Mouse (Mus musculus) olfactory bulb, adult 2 months (tissue): ENCODE measurements around the gene 4930402H24Rik. TPM values are rescaled to one million over a fixed set of nuclear protein-coding genes. Genes with fewer than 3 reads are reported as not detected.
A peak's percentile ranks its signal among the peaks of the same experiment; 100 is the strongest.

ENCODE experiments used
- H3K27ac ChIP-seq: fragments of 200-500 bp; 2 replicates; pipeline ENCODE4 v1.5.1; 2012; ENCODE audit warnings: low read depth, low read length; ENCODE audit not compliant: insufficient read depth
- H3K4me1 ChIP-seq: fragments of 200-500 bp; 2 replicates; pipeline ENCODE4 v1.6.1; 2012; ENCODE audit warnings: low read length; ENCODE audit not compliant: control insufficient read depth, insufficient read depth
- H3K4me3 ChIP-seq: fragments of 200-500 bp; 2 replicates; pipeline ENCODE4 v1.5.1; 2012; ENCODE audit warnings: mild to moderate bottlenecking, low read depth, low read length, moderate library complexity; ENCODE audit not compliant: insufficient read depth
- CTCF ChIP-seq: fragments of 200-500 bp; IDR thresholded peaks from 2 replicates; pipeline ENCODE4 v1.5.1; 2012; ENCODE audit warnings: low read depth, mild to moderate bottlenecking, low read length, moderate library complexity; ENCODE audit not compliant: insufficient read depth
- POLR2A ChIP-seq: fragments of 200-500 bp; IDR thresholded peaks from 2 replicates; pipeline ENCODE4 v1.6.1; 2012; ENCODE audit warnings: mild to moderate bottlenecking, low read depth, low read length, moderate library complexity; ENCODE audit not compliant: insufficient read depth
- WGBS: fragments of 180-500 bp; shearing (Covaris S2); methylation state at CpG from one replicate; pipeline ENCODE4 v1.1.7; 2018; 5-methylcytosine and 5-hydroxymethylcytosine counted together
- polyA plus RNA-seq: library from polyadenylated mRNA; stranded (reverse); fragments of >200 nt; gene quantifications from 2 replicates; pipeline ENCODE4 v1.2.4, GENCODE M21; 2012; ENCODE audit warnings: low replicate concordance; ENCODE audit not compliant: missing spikeins, insufficient read depth, insufficient read length

4930402H24Rik gene
- polyA plus RNA-seq, 1 experiment: not detected

DNA sequence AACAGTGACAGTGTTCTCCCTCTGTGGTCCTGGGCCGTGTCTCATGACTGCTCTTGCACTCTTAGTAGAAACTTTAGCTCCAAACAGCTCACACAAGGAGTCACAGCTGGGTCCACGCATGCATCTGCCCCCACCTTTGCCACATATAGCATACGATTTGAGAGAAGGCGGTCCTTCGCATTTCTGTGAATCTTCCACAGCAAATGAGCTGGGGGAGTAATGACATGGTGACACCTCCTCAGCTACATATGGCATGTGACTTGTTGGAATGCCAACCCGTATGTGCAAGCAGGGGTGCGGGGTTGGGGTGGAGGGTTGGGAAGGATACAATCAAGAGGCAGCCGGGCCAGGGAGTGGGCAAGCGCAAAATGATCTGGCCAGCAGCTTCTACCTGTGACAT is 249.7 kb downstream of the 4930402H24Rik start:
- H3K4me3 ChIP-seq: no peak overlapping the region
- TF ChIP-seq POLR2A (no peak), CTCF (no peak)
- 77% methylated on average over 9 of the region's 9 CpGs for WGBS
- peaks cover 12% of the 10 kb centered on the region for H3K4me1 ChIP-seq
- H3K27ac ChIP-seq: peak overlapping the region; percentile 76

Other genes with a start within 250 kb of the 4930402H24Rik start
- gene Ddrgk1, start 241.7 kb downstream of the 4930402H24Rik start, polyA plus RNA-seq: not detected in 2 replicates
- gene Itpa, start 238.8 kb downstream of the 4930402H24Rik start, polyA plus RNA-seq: not detected in 2 replicates
- not detected in 2 replicates for gene Slc4a11, start 208.9 kb downstream of the 4930402H24Rik start, polyA plus RNA-seq
- gene Atrn, start 89 bp upstream of the 4930402H24Rik start, polyA plus RNA-seq: 69.6 TPM in 1 of 2 replicates, not detected in the other
- not detected in 2 replicates for gene Gfra4, start 136.7 kb upstream of the 4930402H24Rik start, polyA plus RNA-seq
- not detected in 2 replicates for gene Adam33, start 157.4 kb upstream of the 4930402H24Rik start, polyA plus RNA-seq
- gene Siglec1, start 180.4 kb upstream of the 4930402H24Rik start, polyA plus RNA-seq: not detected in 2 replicates
- not detected in 2 replicates for gene Hspa12b, start 220.9 kb upstream of the 4930402H24Rik start, polyA plus RNA-seq
- not detected in 2 replicates for gene Gm11037, start 227.1 kb upstream of the 4930402H24Rik start, polyA plus RNA-seq